Mouse (Mus musculus): Measurements from ENCODE around the gene A630095N17Rik.

The A630095N17Rik gene

DNA sequence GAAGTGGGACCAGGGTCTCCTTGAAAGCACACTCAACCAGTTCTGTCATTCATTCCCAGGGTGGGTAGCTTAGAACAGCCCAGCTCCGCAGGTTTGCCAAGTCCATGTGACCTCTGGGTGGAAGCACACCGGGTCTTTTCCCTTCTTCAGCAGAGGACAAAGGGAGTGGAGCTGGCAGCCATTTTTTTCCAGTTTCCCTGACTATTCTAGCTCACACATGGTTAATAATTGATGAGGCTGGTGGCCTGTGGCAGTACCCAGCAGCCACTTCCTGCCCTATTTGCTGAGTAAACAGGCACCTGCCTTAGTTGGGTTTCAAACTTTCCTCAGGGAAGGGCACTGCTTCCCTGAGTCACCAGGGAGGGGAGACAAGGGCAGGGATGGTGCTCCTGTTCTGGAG is 17.5 kb downstream of the A630095N17Rik start:
- DNase-seq (ENCODE audit: low read depth, low spot score): no peak

- DNase-seq (ENCODE audit: low read depth, low spot score): no peak
Measured at GRCm38 (mm10) chr1:75213096-75213495, 18.8 kb downstream of the A630095N17Rik start.

DNA sequence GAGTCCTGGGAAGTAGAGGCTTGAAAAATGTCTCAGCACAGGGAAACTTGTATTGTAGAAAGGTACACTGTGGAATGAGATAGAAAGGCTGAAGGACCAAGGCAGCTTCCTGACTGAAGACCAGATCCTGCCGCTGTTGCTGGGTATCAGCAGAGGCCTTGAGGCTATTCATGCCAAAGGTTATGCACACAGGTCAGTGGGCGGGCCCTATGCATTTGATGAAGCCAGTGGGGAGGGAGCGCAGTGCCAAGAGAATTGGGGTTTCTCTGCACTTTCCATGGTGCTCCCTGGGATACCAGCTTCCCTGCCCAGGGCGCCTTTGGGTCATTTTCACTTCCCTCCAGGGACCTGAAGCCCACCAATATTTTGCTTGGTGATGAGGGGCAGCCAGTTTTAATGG is 19.4 kb downstream of the A630095N17Rik start:
- no peak for DNase-seq (ENCODE audit: low read depth, low spot score)

- no peak for DNase-seq (ENCODE audit: low read depth, low spot score)
Measured at GRCm38 (mm10) chr1:75211141-75211708, 20.7 kb downstream of the A630095N17Rik start.

GRCm38 (mm10) chr1:75210136-75211087 is 21.5 kb downstream of the A630095N17Rik start, which contains the start of the genes Glb1l and Stk16:
Gene Glb1l (minus strand): TSS chr1:75210813.
Gene Stk16 (plus strand): TSS chr1:75210838.
- DNase-seq (ENCODE audit: low read depth, low spot score): peak; percentile 97

DNA sequence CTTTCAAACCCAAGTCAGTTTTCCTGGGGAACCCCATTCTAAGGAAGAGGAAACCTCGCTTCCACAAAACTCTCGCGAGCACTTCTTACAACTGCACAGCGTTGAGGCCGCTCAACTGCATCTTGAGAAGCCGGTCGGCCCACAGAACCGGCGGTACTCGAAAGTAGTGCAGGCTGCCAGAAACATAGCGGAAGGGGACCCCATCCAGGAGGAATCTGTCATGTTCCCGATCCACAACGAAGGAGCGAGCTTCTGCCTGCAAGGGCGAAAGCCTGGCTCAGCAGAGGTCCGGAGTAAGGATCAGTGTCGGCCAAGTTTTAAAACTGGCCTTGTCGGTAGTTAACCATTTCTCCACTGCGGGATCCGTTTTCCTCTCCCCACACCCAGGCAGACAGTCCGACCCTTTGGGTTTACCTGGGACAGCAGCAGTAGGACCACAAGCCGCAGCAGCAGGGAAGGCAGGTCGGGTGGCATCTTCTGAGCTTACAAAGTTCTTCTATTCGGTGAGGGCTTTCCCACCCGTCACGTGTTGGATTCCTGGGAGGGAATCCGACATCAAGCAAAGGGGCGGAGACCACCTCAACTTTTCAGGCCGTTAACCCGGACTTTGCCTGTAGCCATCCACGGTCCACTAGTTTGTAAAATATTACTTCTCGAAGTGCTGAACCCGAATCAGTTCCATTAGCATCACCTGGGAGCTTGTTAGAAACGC is 22.8 kb downstream of the A630095N17Rik start:
- DNase-seq (ENCODE audit: low read depth, low spot score): no peak

DNA sequence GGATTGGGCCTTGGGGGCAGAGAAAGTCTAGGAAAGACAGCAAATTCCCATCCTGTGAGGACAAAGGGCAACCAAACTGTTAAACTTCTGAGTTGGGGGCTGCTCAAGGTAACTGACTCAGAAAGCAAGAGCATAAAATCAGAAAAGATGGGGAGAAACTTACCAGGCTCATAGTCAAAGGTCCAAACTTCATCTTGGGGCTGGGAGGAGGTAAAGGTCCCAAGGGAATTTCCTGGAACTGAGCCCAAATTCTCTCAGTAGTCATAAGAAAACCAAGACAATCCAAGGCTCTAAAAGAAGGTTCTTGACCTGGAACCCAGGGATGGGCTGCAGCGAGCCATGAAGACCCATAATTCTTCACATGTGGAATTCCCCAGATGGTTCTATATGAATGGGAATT is 30.7 kb downstream of the A630095N17Rik start:
- DNase-seq (ENCODE audit: low read depth, low spot score): no peak

DNA sequence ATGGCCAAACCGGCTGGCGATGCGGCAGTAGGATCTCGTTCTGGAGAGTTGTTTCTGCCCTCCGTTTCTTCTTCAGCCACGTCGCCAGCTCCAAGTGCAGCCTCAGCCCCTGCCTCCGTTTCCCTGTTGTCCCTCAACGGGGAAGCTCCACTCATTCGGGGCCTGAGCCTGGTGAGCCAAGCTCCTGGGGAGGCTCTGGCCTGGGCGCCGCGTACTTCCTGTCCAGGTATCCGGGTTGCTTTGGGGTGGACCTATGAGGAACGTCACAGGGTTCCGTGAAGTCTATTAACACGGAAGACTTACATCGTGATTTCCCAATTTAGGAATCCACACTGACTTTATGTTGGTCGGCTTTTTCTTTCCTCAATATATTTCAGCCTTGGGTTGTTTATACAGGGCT is 39.5 kb downstream of the A630095N17Rik start:
- DNase-seq (ENCODE audit: low read depth, low spot score): peak; percentile 87

- peak; percentile 99 for DNase-seq (ENCODE audit: low read depth, low spot score)
Measured at GRCm38 (mm10) chr1:75191622-75192402, 40.1 kb downstream of the A630095N17Rik start, which contains the start of the genes Ankzf1 and Atg9a. Gene Ankzf1 (plus strand): TSS chr1:75192151. Gene Atg9a (minus strand): TSS chr1:75192196.

- no peak for DNase-seq (ENCODE audit: low read depth, low spot score)
Measured at GRCm38 (mm10) chr1:75191258-75191621, 40.7 kb downstream of the A630095N17Rik start.

- DNase-seq (ENCODE audit: low read depth, low spot score): peak; percentile 33
Measured at GRCm38 (mm10) chr1:75190577-75190976, 41.3 kb downstream of the A630095N17Rik start.

DNA sequence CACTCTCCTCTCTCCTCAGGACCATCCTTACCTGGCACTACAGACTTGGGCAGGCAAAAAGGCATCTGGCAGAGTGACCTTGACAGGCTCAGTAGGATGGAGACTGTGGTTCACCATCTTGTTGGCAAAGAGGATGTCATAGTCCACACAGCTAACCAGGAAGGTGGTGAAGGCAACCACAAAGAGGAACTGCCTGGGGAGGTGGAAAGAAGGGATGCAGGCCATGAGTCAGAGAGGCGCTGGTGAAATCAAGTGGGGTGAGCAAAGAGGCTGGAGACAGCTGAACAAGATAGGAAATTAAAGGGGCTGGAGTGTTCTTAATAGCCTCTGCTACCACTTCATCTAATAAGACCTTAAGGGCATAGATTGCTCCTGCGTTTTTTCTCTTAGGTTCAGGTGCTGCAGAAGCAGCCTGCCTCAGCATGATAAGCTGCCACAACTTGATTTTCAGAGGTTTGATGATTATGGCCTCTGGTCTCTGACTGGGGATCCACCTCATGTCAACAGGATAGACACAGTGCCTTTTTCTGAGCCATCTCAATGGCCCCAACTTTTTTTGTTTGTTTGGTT is 43.9 kb downstream of the A630095N17Rik start:
- no peak for DNase-seq (ENCODE audit: low read depth, low spot score)

GRCm38 (mm10) chr1:75187126-75187525 is 44.8 kb downstream of the A630095N17Rik start:
- no peak for DNase-seq (ENCODE audit: low read depth, low spot score)

- no peak for DNase-seq (ENCODE audit: low read depth, low spot score)
Measured at GRCm38 (mm10) chr1:75185495-75185894, 46.4 kb downstream of the A630095N17Rik start.

DNA sequence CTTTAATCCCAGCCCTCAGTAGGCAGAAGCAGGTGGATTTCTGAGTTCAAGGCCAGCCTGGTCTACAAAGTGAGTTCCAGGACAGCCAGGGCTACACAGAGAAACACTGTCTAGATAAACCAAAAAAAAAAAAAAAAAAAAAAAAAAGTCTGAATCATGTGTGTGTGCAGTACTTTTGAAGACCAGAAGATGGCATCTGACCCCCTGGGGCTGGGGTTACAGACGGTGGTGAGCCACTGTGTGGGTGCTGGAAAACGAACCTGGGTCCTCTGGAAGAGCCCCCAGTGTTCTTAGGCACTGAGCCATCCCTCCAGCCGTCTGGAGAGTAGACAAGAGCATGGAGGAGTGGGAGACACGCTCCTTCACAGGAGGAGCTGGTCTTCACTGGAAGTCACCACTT is 49.7 kb downstream of the A630095N17Rik start:
- DNase-seq (ENCODE audit: low read depth, low spot score): peak; percentile 26

GRCm38 (mm10) chr1:75181377-75181870 is 50.5 kb downstream of the A630095N17Rik start:
- no peak for DNase-seq (ENCODE audit: low read depth, low spot score)

DNA sequence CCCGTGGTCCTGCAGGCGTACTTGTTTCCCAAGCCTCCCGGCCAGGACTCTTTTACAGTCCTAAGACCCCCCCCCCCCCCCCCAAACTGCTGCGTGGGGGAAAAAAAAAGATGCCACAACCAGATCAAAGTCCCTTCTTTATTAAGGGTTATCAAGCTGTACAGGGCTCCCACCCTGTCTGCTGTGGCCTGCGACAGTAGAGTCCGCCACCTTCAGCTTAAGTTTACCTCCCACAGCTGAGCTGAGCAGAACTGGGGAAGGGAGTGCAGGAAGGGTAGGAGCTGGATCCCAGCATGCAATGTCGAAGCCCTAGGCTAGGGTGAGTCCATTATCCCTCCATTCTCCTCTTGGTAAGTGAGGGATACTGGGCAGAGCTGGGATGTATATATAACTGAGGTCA is 51.2 kb downstream of the A630095N17Rik start:
- no peak for DNase-seq (ENCODE audit: low read depth, low spot score)

DNA sequence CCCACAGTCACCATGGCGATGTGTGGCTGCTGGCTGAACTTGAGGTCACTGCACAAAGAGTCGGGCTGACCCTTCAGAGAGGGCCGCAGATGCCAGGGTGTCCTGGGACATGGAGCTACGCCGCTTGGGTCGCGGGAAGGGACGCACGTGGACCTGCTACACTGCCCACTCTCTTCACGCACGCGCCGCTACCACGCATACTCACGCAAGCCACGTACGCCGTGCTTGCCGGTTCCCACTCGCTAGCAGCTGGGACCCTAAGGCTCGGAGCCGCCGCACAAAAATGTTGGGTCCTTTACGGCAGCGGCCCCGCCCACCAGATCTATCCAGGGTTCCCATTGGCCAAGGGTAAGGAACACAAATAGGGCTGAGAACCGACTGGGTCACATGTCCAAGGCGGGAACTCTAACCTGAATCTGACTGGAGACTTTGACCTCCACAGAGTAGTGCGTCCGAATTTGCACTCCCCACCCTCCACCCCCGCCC is 51.8 kb downstream of the A630095N17Rik start, which contains the start of gene Abcb6:
Gene Abcb6 (minus strand): TSS at position 288 of the 486 bp plus-strand sequence.
- peak; percentile 95 for DNase-seq (ENCODE audit: low read depth, low spot score)

- DNase-seq (ENCODE audit: low read depth, low spot score): peak; percentile 55
Measured at GRCm38 (mm10) chr1:75179334-75180104, 52.4 kb downstream of the A630095N17Rik start.

Measured in A20 (cell line).